Mouse (Mus musculus): Measurements from ENCODE around the gene Opcml.

DNA sequence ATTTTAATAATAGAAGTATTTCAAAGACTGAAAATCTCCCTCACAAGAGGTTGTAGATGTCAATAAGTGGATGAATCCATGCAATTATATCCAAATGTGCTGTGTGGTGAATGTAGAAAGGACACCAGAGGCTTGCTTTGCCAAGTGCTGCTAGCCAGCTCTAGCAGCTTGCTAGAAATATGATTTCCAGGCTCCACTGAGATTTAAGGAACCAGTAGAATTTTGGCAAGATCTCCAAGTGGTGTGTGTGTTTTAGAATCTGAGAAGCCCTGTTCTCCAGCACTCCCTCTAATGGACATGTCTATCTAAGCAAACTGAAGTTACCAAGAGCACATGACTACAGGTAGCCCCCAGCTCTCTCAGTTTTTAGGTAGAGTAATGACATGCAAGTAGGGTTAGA lies 21.8 kb upstream of the Opcml start:
- TF ChIP-seq TAL1 (conservative IDR thresholded peaks at IDR 0.05; ENCODE audit: low read depth, low read length), result no peak
- no peak for TF ChIP-seq GATA1 (IDR thresholded peaks at IDR 0.05; ENCODE audit: borderline replicate concordance, low read length)
- no peak for TF ChIP-seq CTCF (IDR thresholded peaks at IDR 0.05; ENCODE audit: low read depth, low read length)
- TF ChIP-seq GATA2 (IDR thresholded peaks at IDR 0.05; ENCODE audit: borderline replicate concordance, low read depth, low read length), result no peak
- TF ChIP-seq POLR2AphosphoS5 (IDR thresholded peaks at IDR 0.05; ENCODE audit: insufficient replicate concordance, low read depth, low read length), result no peak

Measured in G1E (cell line).